Mouse (Mus musculus) heart, embryonic 13.5 days (tissue): ENCODE measurements at regions not wholly inside any gene's neighbourhood (a gene's known extent, or its start where the extent isn't known, plus 50 kb on each side); places are given as distances from the start of the nearest gene placed in this dataset.

Experiments used
- ATAC-seq: fragments of 200-750 bp; cut with Nextera tagmentation; 2 replicates; pipeline ENCODE4 v1.8.0; 2017; ENCODE audit warnings: moderate TSS enrichment; ENCODE audit not compliant: insufficient number of reproducible peaks, low FRiP score, low TSS enrichment; ENCODE audit errors: extremely low read depth
- H3K27ac ChIP-seq: fragments of 300-500 bp; sonication (generic); replicated peaks from 2 replicates; pipeline ENCODE4 v1.5.1; 2015; ENCODE audit warnings: moderate library complexity, mild to moderate bottlenecking, inconsistent platforms
- H3K27me3 ChIP-seq: fragments of 300-500 bp; sonication (generic); replicated peaks from 2 replicates; pipeline ENCODE4 v1.6.1; 2015; ENCODE audit warnings: mild to moderate bottlenecking, inconsistent platforms
- H3K36me3 ChIP-seq: fragments of 300-500 bp; sonication (generic); 2 replicates; pipeline ENCODE4 v1.6.1; 2015; ENCODE audit warnings: mild to moderate bottlenecking, inconsistent platforms
- H3K4me1 ChIP-seq: fragments of 300-500 bp; sonication (generic); 2 replicates; pipeline ENCODE4 v1.6.1; 2015; ENCODE audit warnings: inconsistent platforms
- H3K4me2 ChIP-seq: fragments of 300-500 bp; sonication (generic); 2 replicates; pipeline ENCODE4 v1.6.1; 2015; ENCODE audit warnings: inconsistent platforms, mild to moderate bottlenecking, moderate library complexity
- H3K4me3 ChIP-seq: fragments of 300-500 bp; sonication (generic); 2 replicates; pipeline ENCODE4 v1.5.1; 2015; ENCODE audit warnings: moderate library complexity, mild to moderate bottlenecking, inconsistent platforms
- H3K9ac ChIP-seq: fragments of 300-500 bp; sonication (generic); 2 replicates; pipeline ENCODE4 v1.6.1; 2015; ENCODE audit warnings: inconsistent platforms, mild to moderate bottlenecking, moderate library complexity
- H3K9me3 ChIP-seq: fragments of 300-500 bp; sonication (generic); 2 replicates; pipeline ENCODE4 v1.6.1; 2016; ENCODE audit warnings: inconsistent platforms
- WGBS: fragments of 180-500 bp; shearing (Covaris S2); methylation state at CpG from one replicate; pipeline ENCODE4 v1.1.7; 2015; ENCODE audit warnings: mixed read lengths; 5-methylcytosine and 5-hydroxymethylcytosine counted together

- WGBS: 83% methylated on average over 8 of the region's 8 CpGs
- H3K27ac ChIP-seq: no peak overlapping the region
- no peak overlapping the region for H3K4me2 ChIP-seq
- no peak overlapping the region for H3K4me3 ChIP-seq
- H3K36me3 ChIP-seq: no peaks in the 10 kb centered on the region
- no peaks in the 10 kb centered on the region for H3K27me3 ChIP-seq
- H3K4me1 ChIP-seq: no peaks in the 10 kb centered on the region
- no peaks in the 10 kb centered on the region for H3K9me3 ChIP-seq
- no peak for ATAC-seq
- no peak overlapping the region for H3K9ac ChIP-seq
These were observed 598.2 kb downstream of the Trib2 start for GRCm38 (mm10) chr12:15218504-15218903.

- Histone ChIP-seq H3K27me3 (no peaks in the 10 kb centered on the region), H3K4me2 (no peak overlapping the region), H3K36me3 (no peaks in the 10 kb centered on the region), H3K4me1 (no peaks in the 10 kb centered on the region), H3K4me3 (no peak overlapping the region), H3K27ac (no peak overlapping the region), H3K9ac (no peak overlapping the region), H3K9me3 (no peaks in the 10 kb centered on the region)
- no peak for ATAC-seq
- WGBS: 69% methylated on average over 3 of the region's 3 CpGs
These were observed 600.5 kb downstream of the Trib2 start for GRCm38 (mm10) chr12:15216180-15216579.

GRCm38 (mm10) chr12:15174411-15175041, 642.2 kb downstream of the Trib2 start:
- Histone ChIP-seq H3K27ac (no peak overlapping the region), H3K4me2 (no peak overlapping the region), H3K9ac (no peak overlapping the region), H3K27me3 (no peaks in the 10 kb centered on the region), H3K9me3 (no peaks in the 10 kb centered on the region), H3K36me3 (no peaks in the 10 kb centered on the region), H3K4me3 (no peak overlapping the region), H3K4me1 (no peaks in the 10 kb centered on the region)
- ATAC-seq: no peak
- WGBS: 50% methylated on average over 6 of the region's 6 CpGs

- 70% methylated on average over 5 of the region's 5 CpGs for WGBS
- H3K27ac ChIP-seq: no peak overlapping the region
These were observed 654.1 kb downstream of the Trib2 start for GRCm38 (mm10) chr12:15162605-15163004.

GRCm38 (mm10) chr12:15161864-15162263, 654.9 kb downstream of the Trib2 start:
- Histone ChIP-seq H3K4me2 (no peak overlapping the region), H3K4me3 (no peak overlapping the region), H3K9ac (no peak overlapping the region), H3K36me3 (no peaks in the 10 kb centered on the region), H3K27me3 (no peaks in the 10 kb centered on the region), H3K4me1 (no peaks in the 10 kb centered on the region), H3K27ac (no peak overlapping the region), H3K9me3 (no peaks in the 10 kb centered on the region)
- ATAC-seq: no peak
- WGBS: 71% methylated on average over 3 of the region's 3 CpGs

More at GRCm38 (mm10) chr12:15162605-15163004, 654.1 kb downstream of the Trib2 start:
- ATAC-seq: no peak
- no peak overlapping the region for H3K4me2 ChIP-seq
- no peaks in the 10 kb centered on the region for H3K36me3 ChIP-seq
- no peaks in the 10 kb centered on the region for H3K9me3 ChIP-seq
- H3K4me3 ChIP-seq: no peak overlapping the region
- no peaks in the 10 kb centered on the region for H3K27me3 ChIP-seq
- no peaks in the 10 kb centered on the region for H3K4me1 ChIP-seq
- no peak overlapping the region for H3K9ac ChIP-seq

- 71% methylated on average over 2 of the region's 2 CpGs for WGBS
- ATAC-seq: no peak
These were observed 656.2 kb downstream of the Trib2 start for GRCm38 (mm10) chr12:15160478-15160998.

GRCm38 (mm10) chr12:15146398-15146797, 670.3 kb downstream of the Trib2 start:
- H3K9me3 ChIP-seq: no peaks in the 10 kb centered on the region
- ATAC-seq: no peak
- WGBS: 67% methylated on average over 2 of the region's 2 CpGs

More at GRCm38 (mm10) chr12:15160478-15160998, 656.2 kb downstream of the Trib2 start:
- H3K9me3 ChIP-seq: no peaks in the 10 kb centered on the region
- no peaks in the 10 kb centered on the region for H3K36me3 ChIP-seq
- H3K27me3 ChIP-seq: no peaks in the 10 kb centered on the region
- no peaks in the 10 kb centered on the region for H3K4me1 ChIP-seq
- H3K4me3 ChIP-seq: no peak overlapping the region
- H3K9ac ChIP-seq: no peak overlapping the region
- H3K27ac ChIP-seq: no peak overlapping the region
- H3K4me2 ChIP-seq: no peak overlapping the region

GRCm38 (mm10) chr12:15137039-15137438, 679.7 kb downstream of the Trib2 start:
- H3K4me1 ChIP-seq: no peaks in the 10 kb centered on the region
- H3K9ac ChIP-seq: no peak overlapping the region
- H3K4me3 ChIP-seq: no peak overlapping the region
- 59% methylated on average over 5 of the region's 5 CpGs for WGBS
- no peak overlapping the region for H3K27ac ChIP-seq
- H3K27me3 ChIP-seq: no peaks in the 10 kb centered on the region
- ATAC-seq: no peak
- H3K4me2 ChIP-seq: no peak overlapping the region
- H3K9me3 ChIP-seq: no peaks in the 10 kb centered on the region
- no peaks in the 10 kb centered on the region for H3K36me3 ChIP-seq

More at GRCm38 (mm10) chr12:15146398-15146797, 670.3 kb downstream of the Trib2 start:
- H3K36me3 ChIP-seq: no peaks in the 10 kb centered on the region
- H3K4me3 ChIP-seq: no peak overlapping the region
- H3K4me2 ChIP-seq: no peak overlapping the region
- H3K27ac ChIP-seq: no peak overlapping the region
- H3K9ac ChIP-seq: no peak overlapping the region
- H3K27me3 ChIP-seq: no peaks in the 10 kb centered on the region
- no peaks in the 10 kb centered on the region for H3K4me1 ChIP-seq

- WGBS: 65% methylated on average over 3 of the region's 3 CpGs
- ATAC-seq: no peak
These were observed 692.5 kb downstream of the Trib2 start for GRCm38 (mm10) chr12:15124179-15124578.

GRCm38 (mm10) chr12:15122586-15123212, 694.0 kb downstream of the Trib2 start:
- Histone ChIP-seq H3K4me3 (no peak overlapping the region), H3K27ac (no peak overlapping the region), H3K9me3 (no peaks in the 10 kb centered on the region), H3K27me3 (no peaks in the 10 kb centered on the region), H3K9ac (no peak overlapping the region), H3K4me2 (no peak overlapping the region), H3K36me3 (no peaks in the 10 kb centered on the region), H3K4me1 (no peaks in the 10 kb centered on the region)
- 72% methylated on average over 4 of the region's 4 CpGs for WGBS
- ATAC-seq: no peak

More at GRCm38 (mm10) chr12:15124179-15124578, 692.5 kb downstream of the Trib2 start:
- H3K4me2 ChIP-seq: no peak overlapping the region
- H3K27me3 ChIP-seq: no peaks in the 10 kb centered on the region
- H3K4me1 ChIP-seq: no peaks in the 10 kb centered on the region
- no peaks in the 10 kb centered on the region for H3K36me3 ChIP-seq
- H3K4me3 ChIP-seq: no peak overlapping the region
- H3K9me3 ChIP-seq: no peaks in the 10 kb centered on the region
- no peak overlapping the region for H3K27ac ChIP-seq
- H3K9ac ChIP-seq: no peak overlapping the region

- no peaks in the 10 kb centered on the region for H3K4me1 ChIP-seq
- 77% methylated on average over 3 of the region's 3 CpGs for WGBS
These were observed 701.2 kb downstream of the Trib2 start for GRCm38 (mm10) chr12:15115556-15115955.

GRCm38 (mm10) chr12:15114793-15115192, 701.9 kb downstream of the Trib2 start:
- Histone ChIP-seq H3K4me1 (no peaks in the 10 kb centered on the region), H3K36me3 (no peaks in the 10 kb centered on the region), H3K27ac (no peak overlapping the region), H3K27me3 (no peaks in the 10 kb centered on the region), H3K9ac (no peak overlapping the region), H3K4me3 (no peak overlapping the region), H3K4me2 (no peak overlapping the region), H3K9me3 (no peaks in the 10 kb centered on the region)
- ATAC-seq: no peak
- 82% methylated on average over 14 of the region's 14 CpGs for WGBS

More at GRCm38 (mm10) chr12:15115556-15115955, 701.2 kb downstream of the Trib2 start:
- Histone ChIP-seq H3K27ac (no peak overlapping the region), H3K36me3 (no peaks in the 10 kb centered on the region), H3K27me3 (no peaks in the 10 kb centered on the region), H3K9me3 (no peaks in the 10 kb centered on the region), H3K9ac (no peak overlapping the region), H3K4me3 (no peak overlapping the region), H3K4me2 (no peak overlapping the region)
- ATAC-seq: no peak
